Mouse (Mus musculus) small intestine, adult 2 months (tissue): ENCODE measurements around the gene Hmg20b. TPM values are rescaled to one million over a fixed set of nuclear protein-coding genes. Genes with fewer than 3 reads are reported as not detected.
A peak's percentile ranks its signal among the peaks of the same experiment; 100 is the strongest.

Experiments
- H3K27ac ChIP-seq: fragments of 200-500 bp; 2 replicates; pipeline ENCODE4 v1.5.1; 2012; ENCODE audit warnings: low read depth, low read length, control low read depth, inconsistent platforms; ENCODE audit not compliant: insufficient read depth
- H3K27me3 ChIP-seq: fragments of 200-500 bp; 2 replicates; pipeline ENCODE4 v1.6.1; 2012; ENCODE audit warnings: mild to moderate bottlenecking, moderate library complexity, low read length, inconsistent platforms; ENCODE audit not compliant: control insufficient read depth, insufficient read depth
- H3K36me3 ChIP-seq: fragments of 200-500 bp; 2 replicates; pipeline ENCODE4 v1.6.1; 2012; ENCODE audit warnings: mild to moderate bottlenecking, low read length, control low read depth, inconsistent platforms; ENCODE audit not compliant: control insufficient read depth, insufficient read depth
- H3K4me1 ChIP-seq: fragments of 200-500 bp; 2 replicates; pipeline ENCODE4 v1.6.1; 2012; ENCODE audit warnings: low read length, inconsistent platforms, mixed read lengths; ENCODE audit not compliant: control insufficient read depth, insufficient read depth, insufficient read length
- H3K4me3 ChIP-seq: fragments of 200-500 bp; 2 replicates; pipeline ENCODE4 v1.5.1; 2012; ENCODE audit warnings: low read depth, mild to moderate bottlenecking, control low read depth, inconsistent platforms, low read length, moderate library complexity
- CTCF ChIP-seq: fragments of 200-500 bp; IDR thresholded peaks from 2 replicates; pipeline ENCODE4 v1.5.1; 2012; ENCODE audit warnings: low read depth, mild to moderate bottlenecking, control low read depth, inconsistent platforms, low read length, moderate library complexity, mixed read lengths; ENCODE audit not compliant: insufficient replicate concordance, insufficient read length; ENCODE audit errors: extremely low read depth
- POLR2A ChIP-seq: fragments of 200-500 bp; IDR thresholded peaks from 2 replicates; pipeline ENCODE4 v1.6.1; 2012; ENCODE audit warnings: low read depth, mild to moderate bottlenecking, control low read depth, inconsistent platforms, low read length, moderate library complexity
- WGBS: fragments of 180-500 bp; shearing (Covaris S2); methylation state at CpG from one replicate; pipeline ENCODE4 v1.1.7; 2018; 5-methylcytosine and 5-hydroxymethylcytosine counted together
- polyA plus RNA-seq: library from polyadenylated mRNA; depleted of rRNA; stranded (reverse); fragments of >200 nt; gene quantifications from 2 replicates; pipeline ENCODE4 v1.2.3, GENCODE M21; 2012

The Hmg20b gene
- polyA plus RNA-seq, 1 experiment: 196 TPM

DNA sequence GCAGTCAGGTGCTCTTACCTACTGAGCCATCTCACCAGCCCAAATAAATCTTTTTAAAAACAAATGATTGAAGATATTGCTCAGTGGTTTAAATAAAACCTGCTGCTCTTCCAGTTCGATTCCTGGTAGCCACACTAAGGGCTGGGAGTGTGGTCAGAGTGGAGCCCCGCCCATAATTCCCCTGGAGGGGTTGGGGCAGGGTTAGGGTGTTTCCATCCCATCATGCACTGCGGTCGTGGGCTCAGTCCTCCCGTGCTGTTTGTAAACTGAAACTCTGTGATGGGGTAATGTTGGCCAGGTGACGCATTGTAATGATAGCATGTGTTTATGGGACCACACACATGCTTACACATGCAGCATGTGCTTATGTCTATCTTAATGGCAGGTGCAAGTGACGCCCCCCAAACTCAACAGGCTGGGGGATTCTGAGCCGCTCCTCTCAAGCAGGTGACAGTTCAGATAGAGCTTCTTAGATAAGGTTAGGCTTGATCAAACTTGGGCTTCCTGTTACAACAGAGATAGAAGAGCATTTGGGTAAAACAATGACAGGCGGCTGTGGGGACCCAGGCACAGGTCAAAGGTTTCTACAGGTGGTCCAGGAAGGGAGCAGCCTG, 1.5 kb upstream of the Hmg20b start:
- no peak overlapping the region for H3K4me3 ChIP-seq
- WGBS: 12% methylated on average over 9 of the region's 9 CpGs

DNA sequence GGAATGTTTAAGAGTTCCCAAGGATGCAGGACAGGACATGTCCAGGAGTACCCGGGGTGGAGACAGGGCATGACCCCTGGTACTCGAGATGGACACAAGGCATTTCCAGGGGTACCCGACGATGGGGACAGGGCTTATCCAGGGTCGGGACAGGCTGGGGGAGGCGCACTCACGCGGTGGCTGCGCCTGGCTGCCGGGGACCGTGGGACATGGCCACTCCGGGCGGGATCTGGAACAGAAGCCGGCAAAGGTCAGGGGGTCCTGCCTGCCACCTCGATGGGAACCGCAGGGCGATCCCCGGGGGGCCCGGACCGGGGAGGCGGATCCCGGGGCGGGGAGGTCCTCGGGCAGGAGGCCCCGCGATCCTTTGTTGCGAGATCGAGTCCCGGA, 324 bp downstream of the Hmg20b start:
- Histone ChIP-seq H3K36me3 (peaks cover 9% of the 10 kb centered on the region), H3K27me3 (no peaks in the 10 kb centered on the region), H3K27ac (peak overlapping the region; percentile 61), H3K4me3 (peak overlapping the region; percentile 75), H3K4me1 (peaks cover 30% of the 10 kb centered on the region)
- no peak for TF ChIP-seq CTCF
- 1% methylated on average over 29 of the region's 29 CpGs for WGBS

More for the DNA sequence above, 1.5 kb upstream of the Hmg20b start:
- TF ChIP-seq POLR2A: no peak
- no peak for TF ChIP-seq CTCF
- no peak overlapping the region; the same call in 1 of the 2 replicates for H3K27ac ChIP-seq
- peaks cover 26% of the 10 kb centered on the region for H3K4me1 ChIP-seq
- H3K36me3 ChIP-seq: peaks cover 9% of the 10 kb centered on the region
- H3K27me3 ChIP-seq: no peaks in the 10 kb centered on the region

DNA sequence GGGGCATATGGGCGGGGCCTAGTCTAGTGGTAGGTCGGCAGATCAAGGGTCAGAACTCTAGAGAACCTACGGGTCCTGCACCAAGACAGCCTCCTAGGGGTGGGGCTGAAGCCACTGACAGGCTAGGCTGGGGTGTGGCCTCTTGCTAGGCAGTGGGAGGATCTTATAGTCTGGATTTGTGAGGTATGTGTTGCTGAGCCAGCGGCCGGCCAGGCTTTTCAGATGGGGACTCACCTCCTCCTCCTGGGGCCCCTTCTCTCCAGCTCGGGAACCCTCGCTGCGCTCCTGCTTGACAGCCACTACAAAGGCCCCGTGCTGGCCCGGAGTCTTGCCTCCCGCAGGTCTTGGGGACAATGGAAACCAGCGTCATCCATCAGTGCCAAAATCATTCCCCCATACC, 1.1 kb downstream of the Hmg20b start:
- Histone ChIP-seq H3K36me3 (peaks cover 9% of the 10 kb centered on the region), H3K4me1 (peaks cover 32% of the 10 kb centered on the region), H3K27ac (peak overlapping the region; percentile 61; the same call in 1 of the 2 replicates), H3K4me3 (peak overlapping the region; percentile 75), H3K27me3 (no peaks in the 10 kb centered on the region)
- no peak; the same call in 1 of the 2 replicates for TF ChIP-seq POLR2A
- TF ChIP-seq CTCF: no peak
- 9% methylated on average over 12 of the region's 12 CpGs for WGBS

DNA sequence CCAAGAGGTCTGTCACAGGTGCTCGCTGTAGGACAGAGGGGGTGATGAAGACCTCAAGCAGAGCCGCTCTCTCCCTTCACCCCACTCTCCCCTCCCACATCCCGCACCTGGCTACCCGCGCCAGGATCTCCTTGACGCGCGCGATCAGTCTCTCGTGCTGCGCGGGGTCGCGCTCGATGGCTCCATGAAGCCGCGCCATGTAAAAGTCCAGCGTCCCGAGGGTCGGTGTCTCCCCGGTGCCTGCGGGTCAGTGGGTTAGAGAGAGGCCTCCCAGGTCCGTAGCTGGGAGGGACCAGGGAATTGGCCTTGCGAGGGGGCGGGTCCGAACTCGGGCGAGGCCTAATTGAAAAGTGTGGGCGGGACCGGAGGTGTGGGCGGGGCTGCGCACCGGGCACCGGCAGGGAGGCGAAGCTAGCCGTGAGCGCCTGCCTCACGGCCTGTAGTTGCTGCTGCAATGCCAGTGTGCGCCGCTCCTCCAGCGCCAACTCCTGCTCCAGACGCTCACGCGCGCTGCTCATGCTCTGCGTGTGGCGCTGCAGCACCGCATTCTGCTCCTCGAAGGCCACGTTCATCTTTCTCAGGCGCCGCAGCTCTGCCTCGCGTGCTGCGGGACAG, 3.7 kb downstream of the Hmg20b start:
- H3K27ac ChIP-seq: peak overlapping the region; percentile 45; the same call in 1 of the 2 replicates
- peaks cover 32% of the 10 kb centered on the region for H3K4me1 ChIP-seq
- H3K36me3 ChIP-seq: peaks cover 9% of the 10 kb centered on the region
- 11% methylated on average over 55 of the region's 55 CpGs for WGBS
- H3K27me3 ChIP-seq: peaks cover 16% of the 10 kb centered on the region
- TF ChIP-seq POLR2A (peak; percentile 35; the same call in 1 of the 2 replicates), CTCF (0 out of 2 replicates have a peak, but pooled peaks have one; percentile 11)
- peak overlapping the region; percentile 62 for H3K4me3 ChIP-seq

DNA sequence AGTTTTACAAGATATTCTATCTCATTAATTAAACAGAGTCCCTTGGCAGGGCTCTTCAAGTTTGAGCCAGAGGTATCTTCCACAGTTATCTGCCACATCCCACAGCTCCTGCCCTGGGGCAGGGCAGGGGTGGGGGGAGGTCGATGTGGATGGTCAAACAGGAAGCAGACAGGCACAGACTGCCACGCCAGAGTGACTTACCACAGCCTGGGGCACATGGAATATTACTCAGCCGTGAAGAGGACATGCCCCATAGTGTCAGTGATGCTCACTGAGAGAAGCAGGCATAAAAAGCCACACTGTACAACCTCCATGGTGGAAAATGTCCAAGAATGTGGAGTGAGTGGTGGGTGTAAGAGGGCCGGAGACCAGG, 5.1 kb downstream of the Hmg20b start:
- Histone ChIP-seq H3K27ac (no peak overlapping the region), H3K4me1 (peaks cover 36% of the 10 kb centered on the region), H3K27me3 (peaks cover 16% of the 10 kb centered on the region), H3K36me3 (peaks cover 9% of the 10 kb centered on the region), H3K4me3 (no peak overlapping the region)
- 77% methylated on average over 4 of the region's 4 CpGs for WGBS
- TF ChIP-seq POLR2A (no peak), CTCF (no peak)

DNA sequence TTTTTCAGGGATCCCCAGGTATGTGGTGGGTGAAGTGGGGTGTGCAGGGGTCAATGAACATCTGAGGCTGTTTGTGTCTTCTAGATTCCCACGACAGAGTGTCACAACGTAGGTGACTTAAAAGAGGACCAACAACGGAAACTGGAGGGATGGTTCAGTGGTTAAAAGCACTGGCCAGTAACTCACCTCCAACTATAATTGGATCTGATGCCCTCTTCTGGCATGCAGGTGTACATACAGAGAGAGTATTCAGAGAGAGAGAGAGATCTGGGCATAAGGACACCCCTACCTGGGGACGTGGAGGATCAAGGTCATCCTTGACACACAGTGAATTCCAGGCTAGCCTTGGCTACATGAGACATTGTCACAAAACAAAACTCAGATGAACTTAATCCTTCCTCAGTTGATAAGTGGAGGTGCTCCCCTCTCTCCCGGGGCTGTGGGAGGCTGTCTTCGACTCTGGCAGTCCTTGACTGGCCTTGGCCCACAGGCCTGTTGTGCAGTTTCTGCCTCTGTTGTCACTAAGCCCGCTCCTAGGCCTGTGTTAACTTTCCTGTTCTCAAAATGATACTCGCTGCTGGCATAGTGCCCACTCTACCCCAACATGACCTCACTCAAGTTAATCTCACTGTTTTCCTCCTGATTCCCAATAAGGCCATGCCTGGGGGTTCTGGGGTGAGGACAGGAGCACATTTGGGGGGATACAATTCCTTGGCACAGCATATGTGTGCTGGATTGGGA, 5.7 kb downstream of the Hmg20b start:
- H3K27me3 ChIP-seq: peaks cover 16% of the 10 kb centered on the region
- H3K4me3 ChIP-seq: no peak overlapping the region
- H3K27ac ChIP-seq: no peak overlapping the region
- 23% methylated on average over 8 of the region's 8 CpGs for WGBS
- peaks cover 9% of the 10 kb centered on the region for H3K36me3 ChIP-seq
- H3K4me1 ChIP-seq: peaks cover 36% of the 10 kb centered on the region
- TF ChIP-seq POLR2A (no peak), CTCF (no peak)
